Mouse (Mus musculus) liver, adult 2 months (tissue): Measurements from ENCODE around the gene Fam92b. TPM values are rescaled to one million over a fixed set of nuclear protein-coding genes. Genes with fewer than 3 reads are reported as not detected.

Source experiments
- DNase-seq: peaks from one replicate; pipeline ENCODE4 v3.0.0-alpha.2; 2011; ENCODE audit warnings: low read depth, low spot score; ENCODE audit errors: extremely low read depth
- H3K27ac ChIP-seq: fragments of 200-500 bp; replicated peaks from 2 replicates; pipeline ENCODE4 v1.5.1; 2012; ENCODE audit warnings: low read depth, mild to moderate bottlenecking, control low read depth, inconsistent platforms, low read length; ENCODE audit not compliant: insufficient read depth
- H3K27me3 ChIP-seq: fragments of 200-500 bp; 2 replicates; pipeline ENCODE4 v1.6.1; 2012; ENCODE audit warnings: mild to moderate bottlenecking, moderate library complexity, low read length, inconsistent platforms; ENCODE audit not compliant: control insufficient read depth, insufficient read depth
- H3K36me3 ChIP-seq: fragments of 200-500 bp; 2 replicates; pipeline ENCODE4 v1.6.1; 2012; ENCODE audit warnings: low read length, inconsistent platforms; ENCODE audit not compliant: control insufficient read depth, insufficient read depth
- H3K4me1 ChIP-seq: fragments of 200-500 bp; 2 replicates; pipeline ENCODE4 v1.6.1; 2011; ENCODE audit warnings: low read length; ENCODE audit not compliant: control insufficient read depth, insufficient read depth
- H3K4me3 ChIP-seq: fragments of 200-500 bp; 2 replicates; pipeline ENCODE4 v1.5.1; 2011; ENCODE audit warnings: low read depth, mild to moderate bottlenecking, control low read depth, low read length, moderate library complexity; ENCODE audit not compliant: insufficient read depth
- H3K79me2 ChIP-seq: fragments of 200-500 bp; 2 replicates; pipeline ENCODE4 v1.6.1; 2012; ENCODE audit warnings: inconsistent platforms, mild to moderate bottlenecking, low read length, moderate library complexity; ENCODE audit not compliant: control insufficient read depth, insufficient read depth
- H3K9ac ChIP-seq: fragments of 200-500 bp; 2 replicates; pipeline ENCODE4 v1.6.1; 2012; ENCODE audit warnings: low read depth, mild to moderate bottlenecking, control low read depth, inconsistent platforms, low read length
- CTCF ChIP-seq: fragments of 200-500 bp; IDR thresholded peaks from 2 replicates; pipeline ENCODE4 v1.5.1; 2011; ENCODE audit warnings: low read depth, low read length, control low read depth
- POLR2A ChIP-seq: fragments of 200-500 bp; IDR thresholded peaks from 2 replicates; pipeline ENCODE4 v1.6.1; 2011; ENCODE audit warnings: low read length, control low read depth; ENCODE audit not compliant: insufficient read depth; ENCODE audit errors: extremely low read depth
- WGBS: fragments of 180-500 bp; shearing (Covaris S2); methylation state at CpG from one replicate; pipeline ENCODE4 v1.1.7; 2018; 5-methylcytosine and 5-hydroxymethylcytosine counted together
- polyA plus RNA-seq: library from polyadenylated mRNA; depleted of rRNA; stranded (reverse); fragments of >200 nt; gene quantifications from 2 replicates; pipeline ENCODE4 v1.2.3, GENCODE M21; 2012
- total RNA-seq: library from RNA; depleted of rRNA; stranded (reverse); fragments of >200 nt; gene quantifications from 2 replicates; pipeline ENCODE4 v1.2.3, GENCODE M21; 2014

Gene Fam92b
- total and polyA plus RNA-seq, 2 experiments, result not detected

DNA sequence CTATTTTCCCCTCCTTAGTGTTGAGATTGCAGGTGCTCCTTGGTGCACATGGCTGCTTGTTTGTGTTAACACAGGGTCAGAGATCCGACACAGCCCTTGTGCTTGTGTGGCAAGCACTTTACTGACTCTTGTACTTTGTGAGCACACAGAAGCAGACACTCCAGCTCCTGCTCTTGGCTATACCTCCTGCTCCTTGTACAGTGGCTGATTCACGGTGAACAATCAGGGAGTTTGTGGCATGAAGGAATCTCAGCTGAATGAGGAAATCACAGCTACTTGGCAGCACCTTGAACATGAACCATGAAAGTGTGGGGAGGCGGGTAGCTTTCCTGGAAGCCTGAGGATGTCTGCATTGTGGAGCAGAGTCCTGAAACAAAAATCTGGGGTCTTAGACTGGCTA, 36.5 kb downstream of the Fam92b start:
- Histone ChIP-seq H3K36me3 (no peaks in the 10 kb centered on the region), H3K27me3 (no peaks in the 10 kb centered on the region), H3K27ac (no peak overlapping the region), H3K79me2 (no peaks in the 10 kb centered on the region), H3K4me3 (no peak overlapping the region), H3K9ac (no peak overlapping the region), H3K4me1 (no peaks in the 10 kb centered on the region)
- 77% methylated on average over 3 of the region's 3 CpGs for WGBS
- DNase-seq, result no peak
- no peak for TF ChIP-seq POLR2A
- TF ChIP-seq CTCF, result no peak

- Histone ChIP-seq H3K4me3 (no peak overlapping the region), H3K9ac (no peak overlapping the region), H3K27me3 (no peaks in the 10 kb centered on the region), H3K79me2 (no peaks in the 10 kb centered on the region), H3K36me3 (no peaks in the 10 kb centered on the region), H3K4me1 (no peaks in the 10 kb centered on the region), H3K27ac (no peak overlapping the region)
- no peak for DNase-seq
- WGBS, result 95% methylated on average over 2 of the region's 2 CpGs
- no peak for TF ChIP-seq CTCF
- no peak for TF ChIP-seq POLR2A
Measured at GRCm38 (mm10) chr8:120138958-120139357, 38.3 kb downstream of the Fam92b start.

DNA sequence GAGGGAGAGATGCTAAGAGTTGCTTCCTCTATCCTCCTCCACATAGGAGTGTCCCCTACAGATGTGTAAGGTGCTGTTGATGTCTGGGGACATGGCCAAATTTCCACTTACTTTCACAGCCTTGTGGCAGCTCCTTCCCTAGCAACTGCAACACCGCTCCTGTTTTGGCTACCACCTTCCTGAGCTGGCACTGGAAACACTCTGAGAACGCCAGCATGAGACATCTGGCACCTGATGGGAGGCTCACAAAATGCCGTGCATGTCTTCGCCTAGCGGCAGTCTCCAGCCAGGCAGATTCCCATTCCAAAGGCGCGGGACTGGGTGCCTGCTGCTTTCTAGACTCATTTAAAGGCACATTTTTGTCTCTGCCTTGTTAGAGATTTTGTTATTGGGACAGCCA, 40.6 kb downstream of the Fam92b start:
- no peaks in the 10 kb centered on the region for H3K4me1 ChIP-seq
- DNase-seq, result no peak
- WGBS, result 77% methylated on average over 7 of the region's 7 CpGs

GRCm38 (mm10) chr8:120135687-120136086, 41.6 kb downstream of the Fam92b start:
- TF ChIP-seq POLR2A (no peak), CTCF (no peak)
- Histone ChIP-seq H3K27ac (no peak overlapping the region), H3K4me1 (no peaks in the 10 kb centered on the region), H3K27me3 (no peaks in the 10 kb centered on the region), H3K36me3 (no peaks in the 10 kb centered on the region), H3K9ac (no peak overlapping the region), H3K79me2 (no peaks in the 10 kb centered on the region), H3K4me3 (no peak overlapping the region)
- 92% methylated on average over 7 of the region's 7 CpGs for WGBS
- no peak for DNase-seq

More for the DNA sequence above, 40.6 kb downstream of the Fam92b start:
- H3K9ac ChIP-seq, result no peak overlapping the region
- H3K36me3 ChIP-seq, result no peaks in the 10 kb centered on the region
- no peak overlapping the region for H3K4me3 ChIP-seq
- TF ChIP-seq POLR2A (no peak), CTCF (no peak)
- no peaks in the 10 kb centered on the region for H3K79me2 ChIP-seq
- no peaks in the 10 kb centered on the region for H3K27me3 ChIP-seq
- no peak overlapping the region for H3K27ac ChIP-seq

- Histone ChIP-seq H3K4me3 (no peak overlapping the region), H3K4me1 (no peaks in the 10 kb centered on the region), H3K27ac (no peak overlapping the region), H3K9ac (no peak overlapping the region), H3K79me2 (no peaks in the 10 kb centered on the region), H3K27me3 (no peaks in the 10 kb centered on the region), H3K36me3 (no peaks in the 10 kb centered on the region)
- no peak for DNase-seq
- no peak for TF ChIP-seq CTCF
- TF ChIP-seq POLR2A, result no peak
- 70% methylated on average over 7 of the region's 7 CpGs for WGBS
Measured at GRCm38 (mm10) chr8:120133169-120133568, 44.1 kb downstream of the Fam92b start.

GRCm38 (mm10) chr8:120131158-120131557, 46.1 kb downstream of the Fam92b start:
- H3K36me3 ChIP-seq, result no peaks in the 10 kb centered on the region
- TF ChIP-seq POLR2A (no peak), CTCF (no peak)

More at GRCm38 (mm10) chr8:120131158-120131557, 46.1 kb downstream of the Fam92b start:
- Histone ChIP-seq H3K4me3 (no peak overlapping the region), H3K79me2 (no peaks in the 10 kb centered on the region), H3K9ac (no peak overlapping the region), H3K4me1 (peaks cover 2% of the 10 kb centered on the region; the same call in 1 of the 2 replicates), H3K27ac (no peak overlapping the region), H3K27me3 (no peaks in the 10 kb centered on the region)
- 84% methylated on average over 8 of the region's 8 CpGs for WGBS
- DNase-seq, result no peak
